Mouse (Mus musculus): ENCODE data around the gene Prss48. TPM values are rescaled to one million over a fixed set of nuclear protein-coding genes. Genes with fewer than 3 reads are reported as not detected.
"Not testable (repeated sequence)": the region's sequence is repeated elsewhere in the genome, so short reads cannot be mapped to it uniquely, and the experiment has no call there.

Gene Prss48
- polyA plus RNA-seq, 1 experiment from 2014 or later, result 0.30 TPM

- Histone ChIP-seq H3K9me3 (ENCODE audit: control insufficient read depth, low read length) (no peaks in the 10 kb centered on the region), H3K27ac (ENCODE audit: low read depth, low read length) (peak overlapping the region; percentile 87), H3K4me2 (peak overlapping the region; percentile 53), H3K27me3 (replicated peaks; ENCODE audit: control insufficient read depth, insufficient read depth, low read length) (no peaks in the 10 kb centered on the region), H3K36me3 (ENCODE audit: control insufficient read depth, insufficient read depth, low read length) (no peaks in the 10 kb centered on the region), H3K9ac (ENCODE audit: low read depth, low read length) (peak overlapping the region; percentile 62), H3K4me1 (replicated peaks; ENCODE audit: control insufficient read depth, insufficient read depth, low read length) (peaks cover 30% of the 10 kb centered on the region), H3K4me3 (ENCODE audit: low read depth, low read length) (0 out of 2 replicates have a peak overlapping the region, but pooled peaks have one; percentile 12)
- DNase-seq (ENCODE audit: low spot score) (no peak), ATAC-seq (replicated peaks; ENCODE audit: low FRiP score) (peak; percentile 87)
- WGBS, result 39% methylated on average over 6 of the region's 6 CpGs
These were observed 11.0 kb downstream of the Prss48 start for GRCm38 (mm10) chr3:85991140-85991801.

- WGBS, result 78% methylated on average over 2 of the region's 2 CpGs
- Histone ChIP-seq H3K9me3 (ENCODE audit: control insufficient read depth, low read length) (no peaks in the 10 kb centered on the region), H3K27me3 (replicated peaks; ENCODE audit: control insufficient read depth, insufficient read depth, low read length) (no peaks in the 10 kb centered on the region), H3K4me1 (replicated peaks; ENCODE audit: control insufficient read depth, insufficient read depth, low read length) (peaks cover 22% of the 10 kb centered on the region), H3K9ac (ENCODE audit: low read depth, low read length) (no peak overlapping the region), H3K36me3 (ENCODE audit: control insufficient read depth, insufficient read depth, low read length) (no peaks in the 10 kb centered on the region), H3K4me2 (no peak overlapping the region), H3K4me3 (ENCODE audit: low read depth, low read length) (no peak overlapping the region), H3K27ac (ENCODE audit: low read depth, low read length) (no peak overlapping the region)
- DNase-seq (ENCODE audit: low spot score) (no peak), ATAC-seq (replicated peaks; ENCODE audit: low FRiP score) (no peak)
These were observed 15.1 kb downstream of the Prss48 start for GRCm38 (mm10) chr3:85987225-85987624.

GRCm38 (mm10) chr3:85984537-85984936 lies 17.8 kb downstream of the Prss48 start:
- no peak overlapping the region for H3K27ac ChIP-seq (ENCODE audit: low read depth, low read length)
- H3K4me3 ChIP-seq (ENCODE audit: low read depth, low read length), result no peak overlapping the region
- ATAC-seq (replicated peaks; ENCODE audit: low FRiP score) (no peak), DNase-seq (ENCODE audit: low spot score) (no peak)
- H3K36me3 ChIP-seq (ENCODE audit: control insufficient read depth, insufficient read depth, low read length), result no peaks in the 10 kb centered on the region
- no peaks in the 10 kb centered on the region for H3K27me3 ChIP-seq (replicated peaks; ENCODE audit: control insufficient read depth, insufficient read depth, low read length)
- no peak overlapping the region for H3K9ac ChIP-seq (ENCODE audit: low read depth, low read length)
- no peaks in the 10 kb centered on the region for H3K9me3 ChIP-seq (ENCODE audit: control insufficient read depth, low read length)
- 87% methylated on average over 6 of the region's 6 CpGs for WGBS
- H3K4me1 ChIP-seq (replicated peaks; ENCODE audit: control insufficient read depth, insufficient read depth, low read length), result peaks cover under 1% of the 10 kb centered on the region; the same call in 1 of the 2 replicates
- H3K4me2 ChIP-seq, result no peak overlapping the region

- H3K4me2 ChIP-seq; H3K4me1 ChIP-seq (replicated peaks; ENCODE audit: control insufficient read depth, insufficient read depth, low read length); ATAC-seq (replicated peaks; ENCODE audit: low FRiP score); H3K9ac ChIP-seq (ENCODE audit: low read depth, low read length); H3K27ac ChIP-seq (ENCODE audit: low read depth, low read length); H3K9me3 ChIP-seq (ENCODE audit: control insufficient read depth, low read length); H3K4me3 ChIP-seq (ENCODE audit: low read depth, low read length); H3K27me3 ChIP-seq (replicated peaks; ENCODE audit: control insufficient read depth, insufficient read depth, low read length); H3K36me3 ChIP-seq (ENCODE audit: control insufficient read depth, insufficient read depth, low read length); DNase-seq (ENCODE audit: low spot score): not testable (repeated sequence)
- WGBS, result 81% methylated on average over 3 of the region's 3 CpGs
These were observed 20.5 kb downstream of the Prss48 start for GRCm38 (mm10) chr3:85981761-85982160.

- Histone ChIP-seq H3K36me3 (ENCODE audit: control insufficient read depth, insufficient read depth, low read length) (no peaks in the 10 kb centered on the region), H3K9ac (ENCODE audit: low read depth, low read length) (no peak overlapping the region), H3K9me3 (ENCODE audit: control insufficient read depth, low read length) (no peaks in the 10 kb centered on the region), H3K4me2 (no peak overlapping the region), H3K4me1 (replicated peaks; ENCODE audit: control insufficient read depth, insufficient read depth, low read length) (no peaks in the 10 kb centered on the region; the same call in none of the 2 replicates), H3K27ac (ENCODE audit: low read depth, low read length) (no peak overlapping the region), H3K27me3 (replicated peaks; ENCODE audit: control insufficient read depth, insufficient read depth, low read length) (no peaks in the 10 kb centered on the region), H3K4me3 (ENCODE audit: low read depth, low read length) (no peak overlapping the region)
- no peak for ATAC-seq (replicated peaks; ENCODE audit: low FRiP score)
- WGBS, result 88% methylated on average over 4 of the region's 4 CpGs
- no peak for DNase-seq (ENCODE audit: low spot score)
These were observed 22.3 kb downstream of the Prss48 start for GRCm38 (mm10) chr3:85980036-85980435.

- Histone ChIP-seq H3K27me3 (replicated peaks; ENCODE audit: control insufficient read depth, insufficient read depth, low read length) (no peaks in the 10 kb centered on the region), H3K4me3 (ENCODE audit: low read depth, low read length) (no peak overlapping the region), H3K36me3 (ENCODE audit: control insufficient read depth, insufficient read depth, low read length) (no peaks in the 10 kb centered on the region), H3K27ac (ENCODE audit: low read depth, low read length) (no peak overlapping the region), H3K4me1 (replicated peaks; ENCODE audit: control insufficient read depth, insufficient read depth, low read length) (peaks cover 5% of the 10 kb centered on the region), H3K4me2 (no peak overlapping the region), H3K9me3 (ENCODE audit: control insufficient read depth, low read length) (no peaks in the 10 kb centered on the region), H3K9ac (ENCODE audit: low read depth, low read length) (no peak overlapping the region)
- WGBS, result 77% methylated on average over 4 of the region's 4 CpGs
- no peak for ATAC-seq (replicated peaks; ENCODE audit: low FRiP score)
- no peak for DNase-seq (ENCODE audit: low spot score)
These were observed 27.8 kb downstream of the Prss48 start for GRCm38 (mm10) chr3:85974451-85974850.

- Histone ChIP-seq H3K4me3 (ENCODE audit: low read depth, low read length) (no peak overlapping the region), H3K27ac (ENCODE audit: low read depth, low read length) (no peak overlapping the region)
These were observed 28.7 kb downstream of the Prss48 start for GRCm38 (mm10) chr3:85973376-85974140.

GRCm38 (mm10) chr3:85971599-85971975 lies 30.7 kb downstream of the Prss48 start:
- Histone ChIP-seq H3K9ac (ENCODE audit: low read depth, low read length) (peak overlapping the region; percentile 80), H3K4me2 (peak overlapping the region; percentile 93), H3K27ac (ENCODE audit: low read depth, low read length) (peak overlapping the region; percentile 58), H3K36me3 (ENCODE audit: control insufficient read depth, insufficient read depth, low read length) (no peaks in the 10 kb centered on the region), H3K9me3 (ENCODE audit: control insufficient read depth, low read length) (no peaks in the 10 kb centered on the region), H3K4me3 (ENCODE audit: low read depth, low read length) (peak overlapping the region; percentile 84), H3K27me3 (replicated peaks; ENCODE audit: control insufficient read depth, insufficient read depth, low read length) (no peaks in the 10 kb centered on the region), H3K4me1 (replicated peaks; ENCODE audit: control insufficient read depth, insufficient read depth, low read length) (peaks cover 6% of the 10 kb centered on the region)
- ATAC-seq (replicated peaks; ENCODE audit: low FRiP score), result peak; percentile 67
- peak; percentile 60 for DNase-seq (ENCODE audit: low spot score)
- under 1% methylated on average over 13 of the region's 13 CpGs for WGBS

More at GRCm38 (mm10) chr3:85973376-85974140, 28.7 kb downstream of the Prss48 start:
- H3K4me2 ChIP-seq, result peak overlapping the region; percentile 93; the same call in 1 of the 2 replicates
- DNase-seq (ENCODE audit: low spot score), result no peak
- no peak for ATAC-seq (replicated peaks; ENCODE audit: low FRiP score)
- no peaks in the 10 kb centered on the region for H3K9me3 ChIP-seq (ENCODE audit: control insufficient read depth, low read length)
- peaks cover 6% of the 10 kb centered on the region for H3K4me1 ChIP-seq (replicated peaks; ENCODE audit: control insufficient read depth, insufficient read depth, low read length)
- no peaks in the 10 kb centered on the region for H3K27me3 ChIP-seq (replicated peaks; ENCODE audit: control insufficient read depth, insufficient read depth, low read length)
- no peaks in the 10 kb centered on the region for H3K36me3 ChIP-seq (ENCODE audit: control insufficient read depth, insufficient read depth, low read length)
- 85% methylated on average over 10 of the region's 10 CpGs for WGBS
- no peak overlapping the region for H3K9ac ChIP-seq (ENCODE audit: low read depth, low read length)
